Mouse (Mus musculus) 3134 (cell line): ENCODE data around the gene Megf8.
A peak's percentile ranks its signal among the peaks of the same experiment; 100 is the strongest.

ENCODE experiments used
- DNase-seq: peaks from one replicate; pipeline ENCODE4 v3.0.0-alpha.2; 2011; ENCODE audit warnings: low spot score; ENCODE audit not compliant: insufficient read length; ENCODE audit errors: extremely low read depth

Gene Megf8

GRCm38 (mm10) chr7:25279076-25279860 is 37.7 kb upstream of the Megf8 start:
- DNase-seq, result peak; percentile 89

DNA sequence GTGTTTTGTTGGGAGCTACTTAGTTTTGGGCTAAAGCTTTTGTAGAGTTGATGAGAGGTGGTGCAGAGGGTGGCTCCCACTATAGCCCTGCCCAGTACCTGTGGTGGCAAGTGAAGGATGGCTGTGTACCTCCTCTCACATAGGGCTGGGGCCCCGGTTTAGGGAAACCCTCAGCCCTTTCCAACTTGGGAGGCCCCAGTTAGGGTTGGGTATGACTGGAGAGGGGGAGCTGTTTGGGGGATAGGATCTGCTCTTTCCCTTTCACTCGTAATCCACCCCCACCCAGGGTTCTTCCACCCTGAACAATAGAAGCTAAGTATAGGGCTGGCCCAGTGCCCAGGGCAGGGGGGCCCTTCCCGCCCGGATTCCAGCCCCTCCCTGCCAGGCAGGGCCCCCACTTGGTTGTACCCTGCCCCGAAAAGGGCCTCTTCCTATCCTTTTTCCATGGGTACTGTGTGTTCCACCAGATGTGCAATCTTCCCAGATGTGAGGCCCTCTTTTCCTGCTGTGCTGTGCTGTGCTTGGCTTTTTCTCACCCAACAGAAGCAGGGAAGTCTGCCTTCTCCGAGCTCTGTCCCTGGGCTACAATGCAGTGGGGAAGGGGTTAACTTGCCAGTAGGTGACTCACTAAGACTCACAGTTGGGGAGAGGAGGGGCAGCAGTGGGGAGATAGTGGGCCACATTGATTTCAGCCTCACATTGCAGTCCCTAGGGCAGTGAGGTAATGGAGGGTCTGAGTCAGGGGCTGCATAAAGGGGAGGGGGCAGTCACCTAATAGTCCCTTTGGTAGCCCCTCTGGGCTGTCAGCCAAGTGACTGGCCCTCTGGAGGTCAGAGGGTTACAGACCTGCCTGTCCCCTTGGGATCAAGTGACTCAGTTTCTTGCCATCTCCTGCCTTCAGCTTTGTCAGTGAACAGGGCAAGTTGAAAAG is 36.8 kb upstream of the Megf8 start:
- DNase-seq, result peak; percentile 77

DNA sequence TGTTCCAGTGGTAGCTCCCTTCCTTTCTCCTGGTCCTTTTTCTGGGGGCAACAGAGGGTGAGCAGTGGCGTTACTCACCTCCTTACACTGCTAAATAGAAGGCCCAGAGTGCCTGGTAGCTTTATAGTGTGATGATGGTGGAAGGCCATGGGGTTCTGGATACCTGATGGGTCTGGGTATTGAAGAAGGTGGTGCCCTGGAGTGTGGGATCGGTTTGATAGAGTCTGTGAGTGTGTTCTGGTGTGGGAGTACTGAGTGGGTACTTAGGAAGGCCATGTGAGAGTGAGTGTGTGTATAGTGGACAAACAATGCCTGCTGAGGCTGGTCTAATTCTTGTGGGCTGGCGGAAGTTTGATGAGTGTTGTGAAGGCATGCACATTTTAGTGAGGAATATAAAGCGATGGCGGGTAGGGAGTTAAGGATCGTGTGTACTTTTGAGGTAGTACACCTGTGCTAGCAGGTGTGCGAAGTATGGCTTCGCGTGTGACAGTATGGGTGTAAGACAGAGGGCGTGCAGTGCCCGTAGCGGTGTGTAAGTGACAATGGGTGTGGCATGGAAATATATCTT is 35.7 kb upstream of the Megf8 start:
- DNase-seq, result no peak

GRCm38 (mm10) chr7:25281734-25282601 is 35.0 kb upstream of the Megf8 start:
- DNase-seq, result peak; percentile 99

- DNase-seq, result peak; percentile 50
Observed at GRCm38 (mm10) chr7:25282731-25283211, 34.2 kb upstream of the Megf8 start.

DNA sequence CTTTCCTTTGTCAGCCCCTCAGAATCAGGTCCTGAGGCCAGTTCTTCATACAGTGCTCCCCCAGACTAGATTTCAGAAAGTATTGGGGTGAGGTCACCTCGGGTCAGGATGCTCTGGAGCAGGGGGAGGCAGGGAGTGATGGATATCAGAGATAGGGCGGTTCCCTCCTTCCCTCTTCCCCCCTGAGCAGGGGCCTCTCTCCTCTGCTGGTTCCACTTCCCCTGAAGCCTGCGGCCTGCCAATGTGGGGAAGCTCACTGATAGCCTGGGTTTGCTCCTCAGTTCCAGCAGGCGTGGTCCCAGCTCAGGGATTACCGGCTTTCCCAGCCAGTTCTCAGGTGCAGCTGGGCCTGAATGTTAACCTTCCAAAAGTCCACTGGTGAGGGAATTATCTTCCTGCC is 33.3 kb upstream of the Megf8 start:
- DNase-seq, result no peak

DNA sequence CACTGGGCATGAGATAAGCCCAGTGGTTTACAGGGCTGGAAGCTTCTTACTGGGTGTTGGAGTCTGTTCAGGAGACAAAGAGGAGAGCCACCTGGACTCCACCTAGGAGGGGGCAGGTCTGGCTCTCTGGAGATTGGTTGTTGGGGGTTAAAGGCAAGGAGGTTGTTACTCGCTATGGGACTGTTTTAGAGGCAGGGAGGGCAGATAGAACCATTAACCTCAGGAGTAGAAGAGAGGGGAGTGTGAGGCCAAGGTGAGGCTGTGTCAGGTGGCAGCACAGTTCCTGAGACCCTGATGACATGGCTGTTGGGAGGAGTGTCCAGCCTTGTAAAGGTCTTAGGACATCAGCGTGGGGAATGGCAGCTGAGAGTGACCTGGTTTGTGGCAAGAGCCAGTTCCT is 32.8 kb upstream of the Megf8 start:
- no peak for DNase-seq

DNA sequence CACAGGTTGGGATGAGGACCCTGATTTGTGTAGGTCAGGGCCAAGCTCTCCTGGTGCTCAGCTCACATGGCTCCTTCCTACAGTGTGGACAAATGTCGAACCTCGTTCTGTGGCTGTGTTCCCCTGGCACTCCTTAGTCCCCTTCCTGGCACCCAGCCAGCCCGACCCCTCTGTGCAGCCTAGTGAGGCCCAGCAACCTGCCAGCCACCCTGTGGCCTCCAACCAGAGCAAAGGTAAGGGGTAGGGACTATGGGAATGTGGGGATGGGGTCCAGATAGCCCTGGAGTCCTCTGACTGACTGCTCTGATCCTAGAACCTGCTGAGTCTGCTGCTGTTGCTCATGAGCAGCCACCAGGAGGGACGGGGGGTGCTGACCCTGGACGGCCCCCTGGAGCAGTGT is 32.2 kb upstream of the Megf8 start:
- no peak for DNase-seq

DNA sequence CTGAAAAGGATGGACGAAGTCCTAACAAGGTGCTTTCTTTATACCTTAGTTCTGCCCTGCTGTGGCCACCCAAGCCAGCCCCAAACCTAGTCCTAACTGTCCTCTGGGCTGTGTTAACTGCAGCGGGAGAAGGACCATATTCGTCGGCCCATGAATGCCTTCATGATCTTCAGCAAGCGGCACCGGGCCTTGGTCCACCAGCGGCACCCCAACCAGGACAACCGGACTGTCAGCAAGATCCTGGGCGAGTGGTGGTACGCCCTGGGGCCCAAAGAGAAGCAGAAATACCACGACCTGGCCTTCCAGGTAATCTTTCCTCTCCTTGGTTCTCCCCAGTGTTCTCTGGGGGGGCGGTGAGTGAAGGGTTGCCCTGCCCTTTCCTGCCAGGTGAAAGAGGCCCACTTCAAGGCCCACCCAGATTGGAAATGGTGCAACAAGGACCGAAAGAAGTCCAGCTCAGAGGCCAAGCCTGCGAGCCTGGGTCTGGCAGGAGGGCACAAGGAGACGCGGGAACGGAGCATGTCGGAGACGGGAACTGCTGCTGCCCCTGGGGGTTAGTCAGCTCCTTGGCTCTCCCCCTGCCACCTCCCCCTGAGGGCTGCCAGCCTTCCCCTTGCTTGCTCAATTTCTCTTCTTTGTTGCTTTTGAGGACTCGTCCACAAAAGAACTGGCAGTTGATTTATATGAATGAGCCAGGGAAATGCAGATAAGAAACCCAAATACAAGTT is 31.3 kb upstream of the Megf8 start:
- no peak for DNase-seq

GRCm38 (mm10) chr7:25286989-25287388 is 30.0 kb upstream of the Megf8 start:
- no peak for DNase-seq

DNA sequence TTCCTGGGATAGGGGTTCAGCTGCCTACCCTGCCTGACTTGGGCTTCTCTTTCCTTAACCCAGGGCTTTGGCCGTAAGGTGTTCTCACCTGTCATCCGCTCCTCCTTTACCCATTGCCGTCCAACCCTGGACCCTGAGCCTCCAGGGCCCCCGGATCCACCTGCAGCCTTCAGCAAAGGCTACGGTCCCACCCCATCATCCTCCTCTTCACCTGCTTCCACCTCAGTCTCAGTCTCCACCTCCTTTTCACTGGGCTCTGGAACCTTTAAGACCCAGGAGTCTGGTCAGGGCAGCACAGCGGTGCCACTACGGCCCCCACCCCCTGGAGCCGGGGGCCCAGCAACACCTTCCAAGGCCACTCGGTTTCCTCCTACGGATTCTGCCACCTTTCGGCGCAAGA is 29.0 kb upstream of the Megf8 start:
- no peak for DNase-seq

- DNase-seq, result no peak
Observed at GRCm38 (mm10) chr7:25288721-25289120, 28.2 kb upstream of the Megf8 start.

- no peak for DNase-seq
Observed at GRCm38 (mm10) chr7:25289925-25290324, 27.0 kb upstream of the Megf8 start.

DNA sequence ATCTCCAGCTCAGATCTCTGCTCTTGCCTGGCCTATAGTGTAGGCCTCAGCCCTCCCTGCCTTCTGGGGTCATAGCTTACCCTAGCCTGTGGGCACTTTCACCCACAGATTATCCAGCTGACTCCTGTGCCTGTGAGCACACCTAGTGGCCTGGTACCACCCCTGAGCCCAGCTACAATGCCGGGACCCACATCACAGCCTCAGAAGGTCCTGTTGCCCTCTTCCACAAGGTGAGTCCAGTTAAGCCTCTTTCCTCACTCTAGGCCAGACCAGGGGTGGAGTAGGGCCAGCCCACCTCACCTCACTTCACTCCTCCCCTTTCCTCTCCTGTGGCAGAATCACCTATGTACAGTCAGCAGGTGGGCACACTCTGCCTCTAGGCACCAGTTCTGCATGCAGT is 26.5 kb upstream of the Megf8 start:
- DNase-seq, result no peak

DNA sequence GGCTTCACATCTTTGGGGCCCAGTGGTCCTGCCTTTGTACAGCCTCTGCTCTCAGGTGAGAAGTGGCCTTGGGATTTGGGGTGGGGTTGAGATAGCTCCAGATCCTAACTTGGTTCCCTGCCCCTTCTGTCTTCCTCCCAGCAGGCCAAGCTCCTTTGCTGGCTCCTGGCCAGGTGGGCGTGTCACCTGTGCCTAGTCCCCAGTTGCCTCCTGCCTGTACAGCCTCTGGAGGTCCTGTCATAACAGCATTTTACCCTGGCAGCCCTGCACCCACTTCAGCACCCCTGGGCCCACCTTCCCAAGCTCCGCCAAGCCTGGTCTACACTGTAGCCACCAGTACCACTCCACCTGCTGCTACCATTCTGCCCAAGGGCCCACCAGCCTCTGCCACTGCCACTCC is 26.1 kb upstream of the Megf8 start:
- DNase-seq, result no peak

- no peak for DNase-seq
Observed at GRCm38 (mm10) chr7:25292107-25292506, 24.9 kb upstream of the Megf8 start.

DNA sequence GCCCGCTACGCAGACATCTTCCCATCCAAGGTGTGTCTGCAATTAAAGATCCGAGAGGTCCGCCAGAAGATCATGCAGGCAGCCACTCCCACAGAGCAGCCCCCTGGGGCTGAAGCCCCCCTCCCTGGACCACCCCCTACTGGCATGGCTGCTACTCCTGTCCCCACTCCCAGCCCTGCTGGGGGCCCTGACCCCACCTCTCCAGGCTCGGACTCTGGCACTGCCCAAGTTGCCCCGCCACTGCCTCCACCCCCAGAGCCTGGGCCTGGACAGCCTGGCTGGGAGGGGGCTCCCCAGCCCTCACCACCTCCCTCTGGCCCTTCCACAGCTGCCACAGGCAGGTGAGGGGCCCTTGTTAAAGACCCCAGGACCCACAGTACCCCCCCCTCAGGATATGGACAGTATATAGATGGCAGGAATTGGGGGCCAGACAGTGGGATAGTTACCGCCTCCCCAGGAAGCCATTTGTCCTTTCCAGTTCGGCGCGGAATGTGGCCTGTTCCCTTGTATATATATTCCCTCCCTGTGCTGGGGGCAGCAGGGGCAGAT is 23.7 kb upstream of the Megf8 start:
- DNase-seq, result no peak

DNA sequence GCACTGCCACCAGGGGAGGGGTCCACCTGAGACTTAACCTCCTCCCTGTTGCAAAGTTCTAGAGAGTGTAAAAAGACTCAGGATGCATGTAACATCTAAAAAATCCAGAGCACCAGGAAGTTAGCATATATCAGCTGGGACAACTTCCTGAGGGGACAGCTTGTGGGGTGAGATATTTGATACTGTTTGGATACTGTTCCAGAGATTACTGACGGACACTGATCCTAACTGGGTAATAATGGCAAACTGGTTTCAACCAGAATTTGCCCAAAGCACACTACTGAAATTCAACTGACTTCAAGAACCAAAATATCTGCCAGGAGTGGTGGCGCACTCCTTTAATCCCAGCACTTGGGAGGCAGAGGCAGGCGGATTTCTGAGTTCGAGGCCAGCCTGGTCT is 22.5 kb upstream of the Megf8 start:
- no peak for DNase-seq

DNA sequence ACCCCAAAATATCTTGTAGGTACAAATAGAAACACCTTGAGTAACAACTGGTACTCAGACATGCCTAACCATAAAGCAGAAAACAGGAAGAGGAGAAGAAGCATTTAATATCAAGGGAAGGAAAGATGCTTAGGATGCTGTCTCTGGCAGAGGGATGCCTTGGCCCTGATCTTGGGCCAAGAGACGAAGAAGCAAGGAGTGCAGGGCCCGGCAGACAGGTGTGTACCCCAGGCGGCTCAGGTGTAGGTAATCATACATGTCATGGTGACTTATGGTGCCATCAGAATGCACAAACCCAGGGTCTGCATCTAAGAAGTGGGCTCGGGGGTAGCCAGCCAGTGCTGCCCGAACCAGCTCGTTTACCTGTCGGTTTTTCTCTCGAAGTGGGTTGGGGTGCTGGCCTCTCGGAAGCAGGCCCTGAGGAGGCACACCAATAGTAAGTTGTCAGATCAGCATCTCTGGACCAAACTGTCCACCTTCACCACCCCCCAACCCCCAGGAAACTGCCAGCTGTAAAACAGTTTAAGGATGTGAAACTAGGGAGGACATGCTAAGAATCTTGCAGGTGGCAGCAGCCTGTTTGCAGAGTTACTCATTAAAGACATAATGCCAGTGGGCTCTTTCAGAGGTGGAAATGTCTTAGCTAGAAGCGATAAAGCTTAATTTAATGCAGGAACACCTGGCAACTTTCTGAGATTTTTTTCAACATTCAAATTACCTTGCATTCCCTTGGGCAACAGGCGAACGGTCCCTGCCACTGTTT is 21.8 kb upstream of the Megf8 start:
- no peak for DNase-seq
